Mouse (Mus musculus) olfactory bulb, adult 2 months (tissue): ENCODE data around the gene Zfp600.
"Not testable (repeated sequence)": the region's sequence is repeated elsewhere in the genome, so short reads cannot be mapped to it uniquely, and the experiment has no call there.

ENCODE experiments used
- CTCF ChIP-seq: fragments of 200-500 bp; IDR thresholded peaks from 2 replicates; pipeline ENCODE4 v1.5.1; 2012; ENCODE audit warnings: low read depth, mild to moderate bottlenecking, low read length, moderate library complexity; ENCODE audit not compliant: insufficient read depth
- POLR2A ChIP-seq: fragments of 200-500 bp; IDR thresholded peaks from 2 replicates; pipeline ENCODE4 v1.6.1; 2012; ENCODE audit warnings: mild to moderate bottlenecking, low read depth, low read length, moderate library complexity; ENCODE audit not compliant: insufficient read depth

- not testable (repeated sequence) for TF ChIP-seq CTCF, POLR2A
These were observed at the start of gene Zfp600 for GRCm38 (mm10) chr4:146156524-146156923.
